Mouse (Mus musculus): ENCODE measurements at regions not wholly inside any gene's neighbourhood (a gene's known extent, or its start where the extent isn't known, plus 50 kb on each side); places are given as distances from the start of the nearest gene placed in this dataset.

DNA sequence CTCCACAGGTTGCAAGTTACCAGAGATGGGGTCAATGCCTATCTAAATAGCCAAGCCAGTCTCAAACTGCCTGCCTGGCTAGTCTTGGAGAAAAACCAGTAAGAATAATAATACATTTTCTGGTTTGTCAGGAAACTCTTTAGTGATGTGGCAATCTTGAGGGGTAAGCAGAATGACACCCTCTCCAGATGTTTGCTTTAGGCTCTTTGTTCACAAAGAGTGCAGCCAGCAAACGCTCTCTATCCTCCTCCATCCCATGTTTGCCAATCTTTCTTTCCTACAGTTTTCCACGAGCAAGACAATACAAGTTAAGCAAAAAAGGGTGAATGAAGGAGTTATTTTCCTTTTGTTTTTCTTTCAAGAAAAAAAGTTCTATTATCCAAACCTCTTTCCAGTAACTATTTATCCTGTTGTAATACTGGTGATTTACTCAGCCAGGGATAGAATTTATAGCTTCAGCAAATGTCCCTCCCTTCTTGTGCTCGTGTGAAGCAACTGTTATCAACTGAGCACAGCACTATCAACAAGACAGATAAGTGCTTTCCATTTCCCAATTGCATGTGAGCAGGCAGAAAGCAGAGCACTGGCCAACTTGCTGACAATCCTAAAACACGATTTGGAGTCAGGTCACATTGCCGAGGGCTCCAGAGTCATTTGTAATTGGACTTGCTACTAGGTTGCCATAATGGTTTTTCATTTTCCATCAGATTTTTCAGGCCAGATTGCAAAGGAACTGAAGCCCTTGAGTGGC, 873.5 kb downstream of the Rapgef2 start:
- DNase-seq: no peak

DNA sequence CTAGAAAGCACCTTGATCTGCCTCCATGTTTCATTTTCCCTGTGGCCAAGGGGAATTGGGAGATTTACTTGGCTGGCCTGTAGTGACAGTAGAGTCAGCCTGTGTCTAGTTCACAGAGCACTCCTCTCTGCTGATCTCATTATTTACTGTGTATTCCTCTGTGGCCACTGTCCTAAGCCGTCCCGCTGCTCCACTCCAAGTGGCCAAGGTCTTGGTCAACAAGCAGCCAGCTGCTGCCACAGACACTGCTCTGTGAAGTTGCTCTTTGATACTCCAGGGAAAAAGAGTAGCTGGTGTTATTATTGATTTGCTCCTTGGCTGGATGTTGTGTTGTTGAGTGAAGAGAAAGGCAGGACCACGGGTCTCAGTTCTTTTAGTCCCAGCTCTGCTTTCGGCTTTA, 874.9 kb downstream of the Rapgef2 start:
- DNase-seq: no peak

DNA sequence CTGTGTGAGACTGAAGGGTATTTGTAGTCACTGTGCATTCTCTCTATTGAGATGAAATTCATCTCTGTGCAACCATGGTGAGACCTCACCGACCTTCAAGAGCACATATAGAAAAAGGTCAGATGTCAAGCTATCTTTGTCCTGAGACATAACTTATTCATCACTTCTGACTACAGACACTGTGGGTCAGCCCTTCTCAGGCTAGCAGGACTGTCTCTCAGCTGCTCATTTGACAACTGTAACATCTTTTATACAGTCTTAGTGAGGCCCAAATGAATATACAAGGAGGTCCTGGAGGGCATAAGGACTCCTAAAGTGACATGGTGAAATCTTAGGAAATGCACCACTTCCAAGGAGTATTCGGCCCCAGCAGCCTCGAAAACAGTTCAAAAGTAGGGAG, 877.1 kb downstream of the Rapgef2 start:
- no peak for DNase-seq

DNA sequence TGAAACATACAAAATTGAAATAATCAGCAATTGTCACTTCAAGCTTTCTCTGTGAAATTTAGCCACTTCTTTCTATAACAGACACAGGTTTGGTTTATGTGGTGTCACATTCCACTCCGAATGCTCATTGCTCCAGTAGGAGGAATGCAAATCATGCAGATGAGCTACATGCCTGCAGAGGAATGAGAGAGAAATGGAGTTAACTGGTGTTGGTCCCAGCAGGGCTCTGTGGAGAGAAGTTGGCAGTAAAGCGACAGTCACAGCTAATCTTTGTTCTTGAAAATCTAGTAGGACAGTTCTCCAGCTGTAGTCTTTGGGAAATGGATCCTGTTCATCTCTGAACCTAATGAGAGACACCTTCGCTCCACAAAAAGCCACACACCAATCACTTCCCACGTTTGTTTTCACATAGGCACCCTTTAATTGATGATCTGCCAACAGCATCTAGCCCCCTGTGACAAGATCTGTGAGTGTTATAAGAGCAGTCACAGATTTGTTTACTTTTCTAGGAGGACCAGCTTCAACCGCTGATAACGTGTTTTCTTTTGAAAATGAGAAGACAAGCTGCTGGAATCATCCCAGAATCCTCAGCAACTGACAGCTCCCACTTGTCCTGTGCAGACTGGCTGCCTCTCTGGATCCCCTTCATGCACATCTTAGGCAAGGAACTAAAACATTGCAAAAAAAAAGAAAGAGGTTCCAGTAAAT, 880.4 kb downstream of the Rapgef2 start:
- DNase-seq: no peak

DNA sequence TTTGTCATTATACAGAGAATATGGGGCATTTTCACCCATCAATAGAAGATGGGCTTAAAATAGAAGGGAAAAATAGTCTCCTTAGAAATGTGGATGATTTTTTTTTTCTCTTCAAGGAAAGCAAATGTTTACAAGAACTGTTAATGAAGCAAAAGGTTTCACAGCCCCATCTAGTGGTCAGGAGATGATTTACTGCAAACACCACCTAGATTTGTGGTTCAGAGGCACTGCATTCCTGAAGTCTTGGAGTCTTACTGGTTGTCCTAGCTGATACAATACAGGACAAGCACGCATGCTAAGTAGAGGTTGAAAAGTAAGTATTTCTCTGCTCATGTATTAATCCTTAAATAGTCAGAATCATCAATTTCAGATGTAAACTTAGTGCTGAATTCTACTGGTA, 927.9 kb downstream of the Rapgef2 start:
- DNase-seq: peak; percentile 13

DNA sequence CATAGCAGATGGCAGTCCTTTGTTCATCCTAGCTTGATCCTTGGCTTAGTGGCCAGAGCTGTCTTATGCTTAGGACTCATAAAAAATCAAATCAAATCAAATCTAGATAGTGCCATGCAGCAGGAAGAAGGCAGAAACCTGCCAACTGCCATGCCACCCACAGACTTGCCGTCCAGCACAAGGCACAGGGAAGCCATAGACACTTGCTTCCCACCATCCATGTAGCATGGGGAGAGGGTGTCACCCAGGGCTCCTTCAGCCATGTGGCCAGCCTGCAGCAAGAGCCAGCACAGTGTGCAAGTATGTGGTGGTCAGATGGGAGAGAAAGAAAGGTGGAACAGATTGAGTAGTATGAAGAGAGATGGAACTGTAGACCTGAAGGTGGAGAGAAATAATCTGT, 946.4 kb downstream of the Rapgef2 start:
- no peak for DNase-seq

DNA sequence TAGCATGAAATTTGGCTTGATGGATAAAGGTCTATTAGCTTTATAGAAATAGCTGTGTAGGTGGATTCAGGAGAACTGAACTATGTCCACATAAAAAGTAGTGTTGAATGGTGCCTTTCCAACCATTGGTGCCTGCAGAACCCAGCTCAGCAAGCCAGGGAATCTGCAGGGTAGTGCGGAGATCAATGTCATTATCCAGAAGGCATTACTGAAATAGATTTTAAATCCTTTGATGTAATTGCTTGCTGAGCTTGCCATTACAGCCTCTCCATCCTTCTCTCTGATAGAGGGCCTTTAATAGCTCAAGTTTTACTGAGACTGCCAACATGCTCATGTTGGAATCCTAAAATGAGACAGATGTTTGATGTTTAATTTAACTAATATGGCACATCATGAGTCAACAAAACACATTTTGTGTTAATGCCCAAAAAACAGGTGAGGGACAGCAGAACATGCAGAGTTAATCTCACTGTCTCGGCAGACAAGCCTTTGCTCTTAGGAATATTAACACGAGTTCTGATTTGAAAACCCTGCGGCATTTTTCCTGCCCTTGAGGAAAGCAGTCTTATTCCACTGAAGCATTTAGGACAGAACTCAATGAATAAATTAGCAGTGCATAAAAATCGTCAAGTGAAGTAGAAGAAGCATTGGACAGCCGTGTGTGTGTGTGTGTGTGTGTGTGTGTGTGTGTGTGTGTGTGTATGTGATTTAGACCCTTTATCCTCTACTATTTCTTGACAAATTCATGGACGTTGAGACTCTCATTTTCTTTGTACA, 974.5 kb downstream of the Rapgef2 start:
- DNase-seq: peak; percentile 2

DNA sequence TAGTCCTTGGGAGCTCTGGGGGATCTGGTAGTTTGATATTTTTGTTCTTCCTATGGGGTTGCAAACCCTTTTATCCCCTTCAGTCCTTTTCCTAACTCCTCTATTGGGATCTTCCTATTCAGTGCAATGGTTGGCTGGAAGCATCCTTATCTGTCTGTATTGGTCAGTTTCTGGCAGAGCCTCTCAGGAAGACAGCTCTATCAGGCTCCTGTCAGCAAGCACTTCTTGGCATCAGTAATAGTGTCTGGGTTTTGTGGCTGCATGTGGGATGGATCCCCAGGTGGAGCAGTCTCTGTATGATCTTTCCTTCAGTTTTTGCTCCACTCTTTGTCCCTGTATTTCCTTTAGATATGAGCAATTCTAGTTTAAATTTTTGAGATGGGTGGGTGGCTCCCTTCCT, 985.8 kb downstream of the Rapgef2 start:
- no peak for DNase-seq

DNA sequence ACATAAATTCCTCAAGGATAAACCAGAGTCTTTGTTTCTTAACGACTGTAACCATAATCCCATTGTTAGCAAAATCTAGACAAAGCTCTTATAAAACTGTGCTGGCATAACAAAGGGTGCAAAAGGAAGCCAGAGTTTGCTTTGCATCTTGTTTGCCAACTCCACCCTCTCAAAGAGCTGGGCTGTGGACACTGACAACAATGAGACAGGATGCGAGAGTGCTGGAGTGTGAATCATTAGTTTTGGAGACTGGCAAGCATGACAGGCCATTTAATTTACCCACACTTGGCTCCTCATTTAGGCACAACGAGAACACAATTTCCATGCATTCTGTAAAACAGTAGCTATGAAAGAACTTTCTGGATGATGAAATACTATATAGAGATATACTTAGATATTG, 994.4 kb downstream of the Rapgef2 start:
- DNase-seq: no peak

DNA sequence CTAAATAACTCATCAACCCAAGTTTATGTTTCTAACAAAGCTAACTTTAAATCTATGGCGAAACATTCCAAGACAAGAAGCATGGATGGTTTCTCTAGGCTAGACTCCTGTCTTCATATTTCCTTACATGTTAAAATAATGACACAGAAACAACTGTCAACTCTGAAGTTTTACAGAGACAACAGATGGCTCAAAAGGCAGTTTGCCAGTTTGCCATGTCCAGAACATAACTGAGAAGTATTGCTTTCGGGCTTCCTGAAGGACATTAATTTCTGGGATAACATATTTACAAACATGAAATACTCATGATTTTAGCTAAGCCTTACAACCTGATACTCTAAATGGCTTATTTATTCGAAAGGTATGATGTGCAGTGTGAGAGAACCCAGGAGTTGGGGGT, 1002.2 kb downstream of the Rapgef2 start:
- no peak for DNase-seq

DNA sequence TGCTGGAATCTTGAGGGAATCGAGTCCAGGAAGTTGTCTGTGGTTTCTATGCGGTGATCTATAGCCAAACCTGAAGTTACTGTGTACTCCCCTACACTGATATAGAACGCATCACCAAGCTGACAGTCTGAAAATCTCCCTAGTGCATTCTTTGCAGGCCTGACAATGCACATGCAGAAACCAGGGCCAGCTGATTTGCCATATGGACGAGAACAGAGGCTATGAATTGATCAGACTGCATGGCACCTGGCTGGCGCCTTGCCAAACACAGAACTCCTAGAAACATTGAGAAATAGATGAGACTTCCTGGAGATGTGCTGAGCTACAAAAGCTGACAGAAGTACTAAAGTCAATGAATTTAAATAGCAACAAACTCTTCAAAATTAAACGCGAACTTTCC, 1049.4 kb downstream of the Rapgef2 start:
- peak; percentile 2 for DNase-seq

DNA sequence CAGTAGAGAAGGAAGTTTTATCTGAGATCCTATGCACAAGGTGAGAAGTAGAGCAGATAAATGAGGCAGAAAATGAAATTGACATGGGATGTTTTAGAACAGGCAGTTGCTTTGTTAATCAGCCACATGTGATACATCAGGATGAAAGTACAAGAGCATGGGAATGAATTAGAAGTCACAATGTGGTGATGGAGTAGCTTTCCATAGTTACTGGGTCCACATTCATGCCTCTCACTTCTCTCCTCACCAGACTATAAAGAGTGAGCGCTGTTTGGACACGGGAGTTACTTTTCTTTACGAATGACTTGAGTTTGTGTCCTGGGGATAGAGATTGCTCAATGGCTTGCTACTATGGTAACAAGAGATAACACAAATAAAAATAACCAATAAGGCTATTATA, 1076.6 kb downstream of the Rapgef2 start:
- no peak for DNase-seq

DNA sequence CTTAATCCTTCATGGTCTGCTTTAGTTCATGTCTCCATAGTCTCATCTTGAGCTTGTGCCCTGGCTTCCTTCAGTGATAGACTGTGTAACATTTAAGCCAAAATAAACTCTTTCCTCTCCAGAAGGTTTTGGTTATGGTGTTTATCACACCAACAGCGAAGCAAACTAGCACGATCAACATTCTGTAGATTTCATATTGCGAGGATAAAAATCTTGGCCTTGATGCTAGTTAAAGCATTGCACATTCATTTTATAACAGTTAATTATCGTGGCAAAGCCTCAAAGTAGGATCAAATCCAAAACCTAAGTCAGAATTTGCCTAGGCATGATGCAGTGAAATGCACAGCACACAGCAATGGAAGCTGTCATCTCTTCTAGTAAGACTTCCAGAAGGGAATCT, 1123.7 kb downstream of the Rapgef2 start:
- DNase-seq: no peak

DNA sequence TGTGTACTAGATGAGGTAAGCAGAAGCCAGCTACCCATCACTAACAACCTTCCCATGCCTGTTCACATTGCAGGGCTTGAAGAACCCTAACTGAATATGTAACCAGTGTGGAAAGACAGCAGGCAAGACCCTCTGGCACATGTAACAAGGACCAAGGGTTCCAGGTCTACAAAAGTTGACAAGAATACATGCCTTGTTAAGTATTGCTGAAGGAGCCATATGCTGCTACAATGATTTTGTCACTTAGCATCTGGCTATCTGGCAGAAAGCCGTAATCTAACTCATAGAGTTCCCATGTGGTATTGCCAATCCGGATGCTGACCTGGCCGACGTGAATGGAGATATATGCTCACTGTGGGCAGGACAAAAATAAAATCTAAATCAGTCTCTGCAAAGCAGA, 1127.9 kb downstream of the Rapgef2 start:
- no peak for DNase-seq

All from right cerebral cortex, postnatal 4 days (tissue).